Mouse (Mus musculus) inflammation-experienced regulatory T-cells, adult 6 months (primary cell): ENCODE results near the gene Mst1. TPM values are rescaled to one million over a fixed set of nuclear protein-coding genes. Genes with fewer than 3 reads are reported as not detected.

ENCODE experiments used
- ATAC-seq: one replicate; pipeline ENCODE4 v1.8.0; 2017
- polyA plus RNA-seq, 3 experiments: library from polyadenylated mRNA; unstranded; fragments of 100-300 nt; shearing (Covaris generic); gene quantifications; one replicate each; pipeline ENCODE4 v1.2.1; 2017

Gene Mst1
- polyA plus RNA-seq, 3 experiments from 2014 or later, result 0.67 to 0.87 TPM; not detected in 1

DNA sequence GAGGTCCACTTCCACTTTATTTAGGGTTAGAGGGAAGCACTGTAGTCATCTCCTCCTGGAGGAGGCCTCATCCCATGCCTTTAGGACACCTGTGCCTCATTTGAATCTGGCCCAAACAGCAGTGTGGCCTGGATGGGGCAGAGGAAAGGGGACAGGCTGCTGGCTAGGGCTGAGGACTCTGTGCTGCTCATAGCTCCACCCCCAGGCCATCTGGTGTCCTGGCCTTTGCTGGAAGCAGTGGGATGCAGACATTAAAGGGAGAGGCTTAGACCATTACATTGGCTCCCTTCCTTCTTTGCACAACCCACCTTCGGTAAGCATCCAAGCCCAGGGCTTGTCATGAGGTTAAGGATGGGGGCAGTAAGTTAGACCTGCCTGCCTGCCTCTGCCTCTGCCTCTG is 53.2 kb downstream of the Mst1 start:
- no peak for ATAC-seq

Other genes starting within 250 kb of the Mst1 start
- 100 to 1,000 TPM in 2 of 3 experiments, 10 to 100 TPM in 1; 74.5 to 126 (median 101) TPM for gene Rbm6, start 207.2 kb upstream of the Mst1 start, polyA plus RNA-seq
- gene Mon1a, start 192.3 kb upstream of the Mst1 start, polyA plus RNA-seq, result 10 to 100 TPM; 10.2 to 11.9 (median 10.6) TPM
- gene Mst1r, start 173.6 kb upstream of the Mst1 start, polyA plus RNA-seq, result under 1 TPM in 1 of 3 experiments, not detected in 2; 0.07 TPM
- gene Actl11, start 152.0 kb upstream of the Mst1 start, polyA plus RNA-seq, result not detected
- gene Camkv, start 144.8 kb upstream of the Mst1 start, polyA plus RNA-seq, result not detected
- 10 to 100 TPM in 1 of 3 experiments, 1 to 10 TPM in 2; 2.7 to 11.6 (median 8.2) TPM for gene Traip, start 130.3 kb upstream of the Mst1 start, polyA plus RNA-seq
- gene Uba7, start 104.9 kb upstream of the Mst1 start, polyA plus RNA-seq, result 100 to 1,000 TPM; 120 to 204 (median 167) TPM
- not detected for gene Gm20661, start 97.4 kb upstream of the Mst1 start, polyA plus RNA-seq
- under 1 TPM; 0.35 to 0.89 (median 0.82) TPM for gene Inka1, start 94.6 kb upstream of the Mst1 start, polyA plus RNA-seq
- under 1 TPM in 1 of 3 experiments, not detected in 2; 0.73 TPM for gene Cdhr4, start 87.9 kb upstream of the Mst1 start, polyA plus RNA-seq
- not detected for gene Gm20662, start 84.1 kb upstream of the Mst1 start, polyA plus RNA-seq
- gene Ip6k1, start 77.9 kb upstream of the Mst1 start, polyA plus RNA-seq, result 10 to 100 TPM; 20.8 to 95.9 (median 58.2) TPM
- 10 to 100 TPM; 15.2 to 19.6 (median 18.4) TPM for gene Gmppb, start 31.2 kb upstream of the Mst1 start, polyA plus RNA-seq
- gene Amigo3, start 27.3 kb upstream of the Mst1 start, polyA plus RNA-seq, result 1 to 10 TPM in 2 of 3 experiments, under 1 TPM in 1; 0.69 to 3.9 (median 1.9) TPM
- 10 to 100 TPM; 36.0 to 83.5 (median 66.3) TPM for gene Rnf123, start 2.9 kb downstream of the Mst1 start, polyA plus RNA-seq
- 10 to 100 TPM; 35.3 to 52.6 (median 45.0) TPM for gene Apeh, start 14.2 kb downstream of the Mst1 start, polyA plus RNA-seq
- under 1 TPM; 0.09 to 0.59 (median 0.38) TPM for gene Bsn, start 109.9 kb downstream of the Mst1 start, polyA plus RNA-seq
- gene Dag1, start 183.5 kb downstream of the Mst1 start, polyA plus RNA-seq, result 1 to 10 TPM; 1.6 to 3.2 (median 2.2) TPM
- 1 to 10 TPM; 1.2 to 2.6 (median 1.6) TPM for gene Nicn1, start 210.0 kb downstream of the Mst1 start, polyA plus RNA-seq
- 1 to 10 TPM in 2 of 3 experiments, under 1 TPM in 1; 0.18 to 1.3 (median 1.1) TPM for gene Amt, start 216.4 kb downstream of the Mst1 start, polyA plus RNA-seq
- 100 to 1,000 TPM; 323 to 459 (median 386) TPM for gene Rhoa, start 225.7 kb downstream of the Mst1 start, polyA plus RNA-seq
- 10 to 100 TPM in 2 of 3 experiments, 1 to 10 TPM in 1; 9.6 to 17.6 (median 14.8) TPM for gene Tcta, start 225.7 kb downstream of the Mst1 start, polyA plus RNA-seq